Mouse (Mus musculus) right cerebral cortex, adult 18-20 months (tissue): Measurements from ENCODE around the gene Ankrd49.

Experiments
- DNase-seq: peaks from one replicate; pipeline ENCODE4 v3.0.0; 2022; ENCODE audit warnings: mixed read lengths

Gene Ankrd49

GRCm38 (mm10) chr9:14784039-14785002, at the start of gene Ankrd49, which contains the start of gene Mre11a:
Gene Ankrd49, minus strand, starts transcription at chr9:14784856.
Gene Mre11a, plus strand, starts transcription at chr9:14784654.
- DNase-seq, result peak; percentile 95

- no peak for DNase-seq
Observed at GRCm38 (mm10) chr9:14832046-14832445, 47.4 kb upstream of the Ankrd49 start.

- no peak for DNase-seq
Observed at GRCm38 (mm10) chr9:14827875-14828274, 43.2 kb upstream of the Ankrd49 start.

- no peak for DNase-seq
Observed at GRCm38 (mm10) chr9:14824840-14825239, 40.2 kb upstream of the Ankrd49 start.

DNA sequence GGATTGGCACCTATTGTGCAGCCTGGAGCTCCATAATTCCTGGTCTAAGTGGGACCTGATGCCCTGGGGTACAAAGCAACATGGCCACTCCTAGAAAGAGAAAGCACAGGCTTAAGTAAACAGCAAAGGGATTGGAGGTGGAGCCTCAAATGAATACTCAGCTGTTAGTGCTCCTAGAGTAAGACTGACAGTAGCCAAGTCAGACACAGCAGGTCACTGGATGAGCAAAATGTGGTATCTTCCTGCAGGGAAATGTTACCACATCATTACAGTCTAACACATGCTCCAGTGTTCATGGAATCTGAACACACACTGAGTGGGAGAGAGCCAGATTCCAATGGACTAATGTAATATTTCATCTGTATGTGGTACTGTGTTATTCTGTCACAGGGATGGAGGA, 36.7 kb upstream of the Ankrd49 start:
- no peak for DNase-seq

DNA sequence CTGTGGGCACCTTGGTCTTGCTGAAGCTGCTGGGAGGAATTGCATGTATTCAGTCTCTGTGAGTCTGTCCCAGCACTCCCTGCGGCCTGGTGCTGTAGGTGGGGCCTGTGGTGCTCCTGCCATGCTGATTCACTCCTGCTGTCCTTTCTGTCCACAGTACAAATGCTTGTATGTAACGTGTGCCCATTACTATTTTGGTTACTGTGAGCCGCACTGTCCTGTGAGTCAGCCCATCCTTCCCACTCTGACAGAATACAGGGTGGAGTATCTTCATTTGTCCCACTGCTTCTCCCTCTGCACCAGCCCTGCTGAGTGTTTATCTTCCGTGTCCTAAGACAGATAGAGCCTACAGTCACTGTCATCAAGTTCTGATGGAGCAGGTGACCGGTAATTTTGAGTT, 25.5 kb upstream of the Ankrd49 start:
- peak; percentile 71 for DNase-seq

DNA sequence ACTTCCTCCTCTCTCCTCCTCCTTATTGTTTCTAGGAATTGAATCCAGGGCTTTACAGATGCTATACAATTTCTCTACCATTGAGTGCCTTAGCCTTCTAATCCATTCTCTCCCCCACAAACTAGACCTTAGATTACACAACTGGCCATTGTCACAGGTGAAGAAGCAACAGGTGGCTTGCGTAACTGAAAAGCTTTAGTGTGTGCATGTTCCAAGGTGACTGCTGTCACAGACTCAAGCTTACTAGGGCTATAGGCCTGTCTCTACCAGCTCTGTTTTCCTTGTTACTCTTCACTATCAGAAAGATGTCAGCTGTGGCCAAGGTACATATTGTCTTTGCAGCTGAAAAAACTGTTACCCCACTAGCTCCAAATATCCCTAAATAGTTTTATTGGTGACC, 22.1 kb upstream of the Ankrd49 start:
- DNase-seq, result no peak

DNA sequence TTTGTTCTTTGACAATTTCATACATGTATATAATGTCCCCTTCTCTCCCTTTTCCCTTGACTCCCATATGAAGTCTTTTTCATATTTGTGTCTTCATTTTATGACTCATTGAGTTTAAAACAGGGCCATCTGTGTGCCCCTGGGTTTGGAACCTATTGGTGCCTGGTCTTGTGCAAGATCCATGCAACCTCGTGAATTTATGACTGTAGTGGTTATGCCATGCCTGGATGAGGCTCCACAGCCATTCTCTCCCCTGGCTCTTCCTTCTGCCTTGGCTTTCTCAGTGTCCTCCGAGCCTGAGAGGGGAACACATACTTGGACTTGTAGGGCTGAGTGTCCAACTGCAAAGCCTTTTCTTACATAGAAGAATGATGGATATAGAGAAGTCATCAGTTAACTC, 21.1 kb upstream of the Ankrd49 start:
- DNase-seq, result no peak

DNA sequence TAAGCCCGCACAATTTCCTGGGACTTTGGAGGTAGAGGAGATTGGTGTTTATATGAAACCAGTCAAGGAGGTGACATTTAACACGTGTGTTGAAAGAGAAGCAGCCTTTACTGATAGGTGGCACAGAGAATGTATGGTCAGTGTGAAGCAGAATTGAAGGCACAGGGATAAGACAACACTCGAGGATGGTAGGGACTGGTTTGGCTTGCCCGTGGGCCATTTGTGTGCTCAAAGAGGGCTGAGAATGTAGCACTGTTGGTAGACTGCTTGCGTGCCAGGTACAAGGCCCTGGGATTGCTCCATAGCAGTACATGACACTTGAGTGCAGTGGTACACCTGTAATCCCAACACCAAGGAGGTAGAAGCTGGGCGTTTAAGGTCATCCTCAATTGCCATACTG, 2.7 kb upstream of the Ankrd49 start:
- DNase-seq, result no peak

DNA sequence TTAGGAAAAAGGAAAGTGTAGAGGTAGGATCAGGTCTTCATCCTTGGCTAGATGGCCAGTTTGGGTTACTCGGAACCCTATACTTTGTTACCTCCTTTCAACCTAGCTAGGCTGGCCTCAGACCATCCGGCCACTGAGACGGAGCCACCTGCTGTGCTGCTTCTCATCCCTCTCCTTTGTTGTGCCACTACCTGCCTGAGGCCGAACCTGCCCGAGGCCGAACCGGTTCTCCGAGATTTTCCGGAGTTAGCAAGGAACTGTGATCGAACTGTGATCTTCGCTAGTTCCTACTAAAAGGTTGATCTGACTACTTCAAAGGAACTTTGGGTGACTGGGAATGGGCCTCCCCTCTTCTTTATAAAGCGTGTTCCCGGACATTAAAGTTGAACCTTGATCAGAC, 6.3 kb downstream of the Ankrd49 start:
- no peak for DNase-seq

- no peak for DNase-seq
Observed at GRCm38 (mm10) chr9:14773813-14774212, 10.8 kb downstream of the Ankrd49 start.

GRCm38 (mm10) chr9:14772074-14772473, 12.6 kb downstream of the Ankrd49 start:
- no peak for DNase-seq

- no peak for DNase-seq
Observed at GRCm38 (mm10) chr9:14770803-14771471, 13.7 kb downstream of the Ankrd49 start, which contains the start of gene 1700012B09Rik. Gene 1700012B09Rik, minus strand, starts transcription at chr9:14771030.

DNA sequence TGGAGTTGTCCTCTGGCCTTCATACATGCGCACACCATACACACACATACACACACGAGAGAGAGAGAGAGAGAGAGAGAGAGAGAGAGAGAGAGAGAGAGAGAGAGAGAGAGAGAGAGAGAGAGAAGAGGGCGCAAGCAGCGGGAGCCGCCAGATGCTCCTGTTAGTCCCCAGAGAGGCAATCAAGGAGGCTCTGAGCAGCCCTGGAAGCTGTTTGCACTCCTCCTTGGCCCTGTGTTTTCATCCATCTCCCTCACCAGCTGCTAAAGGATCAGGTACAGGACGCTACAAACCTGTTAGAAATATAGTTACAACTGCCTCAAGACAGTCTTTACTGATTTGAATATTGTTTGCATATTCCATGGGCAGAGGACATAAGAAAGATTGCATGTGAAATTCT, 14.8 kb downstream of the Ankrd49 start:
- DNase-seq, result no peak

- peak; percentile 29 for DNase-seq
Observed at GRCm38 (mm10) chr9:14764765-14765164, 19.9 kb downstream of the Ankrd49 start.

DNA sequence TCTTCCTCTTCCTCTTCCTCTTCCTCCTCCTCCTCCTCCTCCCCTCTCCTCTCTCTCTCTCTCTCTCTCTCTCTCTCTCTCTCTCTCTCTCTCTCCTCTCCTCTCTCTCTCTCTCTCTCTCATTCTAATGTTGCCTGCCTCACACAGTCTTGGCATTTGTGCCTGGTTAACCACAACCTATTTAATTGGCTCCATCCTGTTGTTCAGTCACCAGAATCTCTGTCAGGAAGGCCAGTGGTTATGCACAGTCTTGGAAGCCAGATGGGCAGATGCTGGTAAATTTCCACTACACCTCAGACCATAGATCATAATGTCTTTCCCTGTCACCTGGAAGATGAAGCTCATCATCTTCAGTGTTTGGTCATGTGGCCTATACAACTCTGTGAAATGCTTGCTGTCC, 25.4 kb downstream of the Ankrd49 start:
- DNase-seq, result no peak

DNA sequence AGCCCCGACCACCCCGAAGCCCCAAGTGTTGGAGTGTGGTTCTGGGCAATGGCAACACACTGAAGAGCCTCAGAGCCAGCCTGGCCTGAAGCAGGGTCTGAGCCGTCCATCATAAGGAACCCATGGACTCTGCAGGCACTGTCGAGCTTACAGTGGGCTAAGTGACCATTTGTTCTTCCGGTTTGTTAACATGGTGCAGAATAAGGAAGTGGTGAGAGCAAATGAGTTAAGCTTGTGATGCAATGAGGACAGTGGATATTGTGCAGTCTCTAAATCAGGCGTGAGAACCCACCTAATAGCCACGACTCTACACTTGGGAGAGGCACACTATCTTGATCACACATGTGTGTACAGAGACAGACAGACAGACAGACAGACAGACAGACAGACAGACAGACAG, 26.1 kb downstream of the Ankrd49 start:
- no peak for DNase-seq

DNA sequence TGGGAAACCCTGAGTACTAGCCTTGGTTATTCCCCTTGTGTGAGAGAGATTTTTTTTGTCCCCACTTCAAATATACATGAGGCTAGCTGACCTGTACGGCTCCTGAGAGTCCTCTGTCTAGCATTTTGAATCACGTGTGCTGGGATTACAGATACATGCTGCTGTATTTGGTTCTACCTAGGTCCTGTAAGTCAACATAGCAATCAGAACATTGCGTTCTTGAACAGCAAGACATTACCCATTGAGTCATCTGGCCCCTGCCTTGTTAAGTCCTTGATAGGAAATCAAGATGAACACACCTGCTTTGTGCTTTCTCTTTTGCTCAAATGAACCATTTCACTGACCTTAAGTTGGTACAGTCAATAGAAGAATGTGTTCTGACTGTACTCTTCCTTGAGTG, 30.2 kb downstream of the Ankrd49 start:
- DNase-seq, result no peak

- DNase-seq, result no peak
Observed at GRCm38 (mm10) chr9:14753947-14754346, 30.7 kb downstream of the Ankrd49 start.

DNA sequence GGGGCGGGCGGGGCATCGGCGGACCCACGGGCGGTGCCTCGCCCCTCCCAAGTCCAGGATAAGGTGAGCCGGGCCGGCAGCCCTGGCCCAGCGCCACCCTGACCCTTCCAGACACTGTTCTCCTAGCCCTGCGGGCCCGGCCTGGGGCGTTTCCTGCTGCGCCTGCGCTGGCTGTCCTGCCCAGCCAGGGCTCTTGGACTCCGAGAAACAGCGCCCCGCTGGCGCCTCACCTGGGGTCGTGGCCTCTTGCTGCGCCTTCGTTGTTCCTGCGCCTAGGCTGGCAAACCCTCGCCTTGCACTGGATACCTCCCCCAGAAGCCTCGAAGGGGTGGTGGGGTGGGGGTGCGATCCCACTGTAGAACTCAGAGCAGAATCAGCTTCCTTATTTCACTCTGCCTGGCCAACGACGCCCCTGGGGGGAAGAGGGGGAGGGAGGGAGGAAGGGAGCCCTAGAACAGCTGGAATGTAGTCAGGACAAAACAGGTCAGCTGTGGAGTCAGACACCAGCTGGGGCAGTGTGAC, 32.6 kb downstream of the Ankrd49 start, which contains the start of gene Fut4:
Gene Fut4 (minus strand): TSS at position 393 of the 522 bp plus-strand sequence.
- no peak for DNase-seq

GRCm38 (mm10) chr9:14751503-14752000, 33.1 kb downstream of the Ankrd49 start:
- DNase-seq, result no peak

DNA sequence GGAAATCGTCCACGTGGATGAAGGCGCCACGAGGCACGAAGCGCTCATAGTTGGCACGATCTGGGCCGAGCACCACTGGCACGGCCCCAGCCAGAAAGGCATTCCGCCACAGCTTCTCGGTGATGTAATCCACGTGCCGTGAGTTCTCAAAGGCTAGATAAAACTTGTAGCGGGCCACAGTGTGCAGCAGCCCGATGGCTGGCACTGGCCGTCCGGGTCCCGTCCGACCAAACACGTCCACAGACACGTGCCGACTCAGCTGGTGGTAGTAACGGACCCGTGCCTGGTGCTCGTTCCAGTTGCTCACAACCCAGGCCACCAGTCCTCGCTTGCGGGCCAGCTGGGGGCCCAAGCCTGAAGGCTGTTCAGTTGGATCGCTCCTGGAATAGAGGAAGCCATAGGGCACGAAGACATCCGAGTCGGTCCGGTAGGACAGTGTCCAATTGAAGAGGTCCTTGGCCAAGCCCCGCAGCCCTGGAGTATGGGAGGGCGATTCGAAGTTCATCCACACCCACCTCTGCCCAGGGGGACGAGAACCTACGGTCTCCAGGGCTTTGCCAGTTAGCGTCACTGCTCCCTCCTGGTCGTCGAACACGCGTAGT, 33.7 kb downstream of the Ankrd49 start:
- DNase-seq, result no peak
